Mouse (Mus musculus): ENCODE data around the gene Dxo.

DNA sequence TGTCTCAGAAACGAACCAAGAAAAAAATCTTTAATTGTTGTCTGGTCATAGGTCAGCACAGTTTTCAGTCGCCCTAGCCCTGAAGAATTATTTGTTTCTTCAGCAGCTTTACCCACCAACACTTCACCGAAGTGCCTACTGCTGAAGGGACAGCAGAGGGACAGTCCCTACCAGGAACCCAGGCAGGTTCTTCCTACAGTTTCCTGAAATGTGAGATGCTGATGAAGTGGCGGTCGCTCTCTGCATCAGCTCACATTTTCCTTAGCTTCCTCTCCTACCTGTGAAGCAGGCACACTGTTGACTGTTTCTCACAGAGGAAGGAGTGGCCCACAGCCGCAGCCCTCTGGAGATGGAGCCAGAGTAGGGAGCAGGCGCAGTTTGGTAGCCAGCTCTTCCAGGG, 29.2 kb downstream of the Dxo start:
- TF ChIP-seq POLR2A (IDR thresholded peaks at IDR 0.05; ENCODE audit: insufficient read length, low read depth): no peak
- no peak for TF ChIP-seq TCF12 (IDR thresholded peaks at IDR 0.05; ENCODE audit: insufficient read depth, poor library complexity, severe bottlenecking)
- no peak for TF ChIP-seq MYOG (IDR thresholded peaks at IDR 0.05; ENCODE audit: control insufficient read depth in 1 of 3, insufficient read depth in 1 of 3, insufficient read length in 2 of 3, low read depth in 2 of 3)
- TF ChIP-seq CEBPB (IDR thresholded peaks at IDR 0.05; ENCODE audit: insufficient read depth, poor library complexity, severe bottlenecking): no peak
